Mouse (Mus musculus): ENCODE measurements around the gene Arpc2. TPM values are rescaled to one million over a fixed set of nuclear protein-coding genes. Genes with fewer than 3 reads are reported as not detected.
A peak's percentile ranks its signal among the peaks of the same experiment; 100 is the strongest.
"Not testable (repeated sequence)": the region's sequence is repeated elsewhere in the genome, so short reads cannot be mapped to it uniquely, and the experiment has no call there.

Arpc2 gene
- polyA plus RNA-seq, 1 experiment from 2014 or later, result 457 TPM

- H3K27ac ChIP-seq (ENCODE audit: low read length), result no peak overlapping the region
- ATAC-seq (ENCODE audit: low FRiP score, low TSS enrichment), result no peak
- no peaks in the 10 kb centered on the region for H3K9me3 ChIP-seq (ENCODE audit: low read length)
- WGBS, result 91% methylated on average over 14 of the region's 14 CpGs
- peaks cover 41% of the 10 kb centered on the region for H3K4me1 ChIP-seq (ENCODE audit: insufficient read depth, low read length)
- H3K36me3 ChIP-seq (ENCODE audit: insufficient read depth, low read length), result peaks cover 50% of the 10 kb centered on the region
- no peak overlapping the region for H3K9ac ChIP-seq (replicated peaks; ENCODE audit: low read length)
- H3K4me3 ChIP-seq (ENCODE audit: low read length), result no peak overlapping the region
- H3K27me3 ChIP-seq (ENCODE audit: insufficient read depth, low read length), result no peaks in the 10 kb centered on the region
- H3K4me2 ChIP-seq (replicated peaks; ENCODE audit: low read depth, low read length), result no peak overlapping the region
Observed at GRCm38 (mm10) chr1:74280591-74281325, 44.9 kb downstream of the Arpc2 start.

GRCm38 (mm10) chr1:74281372-74281771, 45.5 kb downstream of the Arpc2 start:
- Histone ChIP-seq H3K4me1 (ENCODE audit: insufficient read depth, low read length) (peaks cover 44% of the 10 kb centered on the region), H3K36me3 (ENCODE audit: insufficient read depth, low read length) (peaks cover 50% of the 10 kb centered on the region), H3K4me2 (replicated peaks; ENCODE audit: low read depth, low read length) (no peak overlapping the region), H3K27me3 (ENCODE audit: insufficient read depth, low read length) (no peaks in the 10 kb centered on the region), H3K9ac (replicated peaks; ENCODE audit: low read length) (no peak overlapping the region), H3K27ac (ENCODE audit: low read length) (no peak overlapping the region), H3K4me3 (ENCODE audit: low read length) (no peak overlapping the region), H3K9me3 (ENCODE audit: low read length) (no peaks in the 10 kb centered on the region)
- 89% methylated on average over 2 of the region's 2 CpGs for WGBS
- ATAC-seq (ENCODE audit: low FRiP score, low TSS enrichment), result no peak

- H3K27me3 ChIP-seq (ENCODE audit: insufficient read depth, low read length), result no peaks in the 10 kb centered on the region
- H3K36me3 ChIP-seq (ENCODE audit: insufficient read depth, low read length), result peaks cover 50% of the 10 kb centered on the region
- no peak for ATAC-seq (ENCODE audit: low FRiP score, low TSS enrichment)
- H3K4me2 ChIP-seq (replicated peaks; ENCODE audit: low read depth, low read length), result no peak overlapping the region
- H3K9ac ChIP-seq (replicated peaks; ENCODE audit: low read length), result no peak overlapping the region
- H3K9me3 ChIP-seq (ENCODE audit: low read length), result no peaks in the 10 kb centered on the region
- no peak overlapping the region for H3K4me3 ChIP-seq (ENCODE audit: low read length)
- peaks cover 40% of the 10 kb centered on the region for H3K4me1 ChIP-seq (ENCODE audit: insufficient read depth, low read length)
- WGBS, result 99% methylated on average over 8 of the region's 8 CpGs
- no peak overlapping the region for H3K27ac ChIP-seq (ENCODE audit: low read length)
Observed at GRCm38 (mm10) chr1:74281886-74282285, 46.0 kb downstream of the Arpc2 start.

GRCm38 (mm10) chr1:74282896-74283625, 47.2 kb downstream of the Arpc2 start:
- H3K9me3 ChIP-seq (ENCODE audit: low read length), result no peaks in the 10 kb centered on the region
- H3K27ac ChIP-seq (ENCODE audit: low read length), result no peak overlapping the region
- H3K9ac ChIP-seq (replicated peaks; ENCODE audit: low read length), result no peak overlapping the region; the same call in 1 of the 2 replicates
- peaks cover 29% of the 10 kb centered on the region for H3K4me1 ChIP-seq (ENCODE audit: insufficient read depth, low read length)
- H3K27me3 ChIP-seq (ENCODE audit: insufficient read depth, low read length), result no peaks in the 10 kb centered on the region
- H3K4me2 ChIP-seq (replicated peaks; ENCODE audit: low read depth, low read length), result peak overlapping the region; percentile 94; the same call in 1 of the 2 replicates
- no peak for ATAC-seq (ENCODE audit: low FRiP score, low TSS enrichment)
- peak overlapping the region; percentile 85; the same call in 1 of the 2 replicates for H3K4me3 ChIP-seq (ENCODE audit: low read length)
- peaks cover 50% of the 10 kb centered on the region for H3K36me3 ChIP-seq (ENCODE audit: insufficient read depth, low read length)
- 90% methylated on average over 10 of the region's 10 CpGs for WGBS

GRCm38 (mm10) chr1:74283686-74284463, 48.0 kb downstream of the Arpc2 start:
- Histone ChIP-seq H3K9me3 (ENCODE audit: low read length) (no peaks in the 10 kb centered on the region), H3K27me3 (ENCODE audit: insufficient read depth, low read length) (no peaks in the 10 kb centered on the region), H3K4me2 (replicated peaks; ENCODE audit: low read depth, low read length) (peak overlapping the region; percentile 94), H3K9ac (replicated peaks; ENCODE audit: low read length) (peak overlapping the region; percentile 83), H3K4me3 (ENCODE audit: low read length) (peak overlapping the region; percentile 85), H3K4me1 (ENCODE audit: insufficient read depth, low read length) (peaks cover 22% of the 10 kb centered on the region), H3K36me3 (ENCODE audit: insufficient read depth, low read length) (peaks cover 52% of the 10 kb centered on the region), H3K27ac (ENCODE audit: low read length) (peak overlapping the region; percentile 68)
- peak; percentile 65 for ATAC-seq (ENCODE audit: low FRiP score, low TSS enrichment)
- 9% methylated on average over 15 of the region's 15 CpGs for WGBS

- Histone ChIP-seq H3K36me3 (ENCODE audit: insufficient read depth, low read length) (peaks cover 52% of the 10 kb centered on the region), H3K9me3 (ENCODE audit: low read length) (no peaks in the 10 kb centered on the region), H3K27ac (ENCODE audit: low read length) (peak within 1 kb of the TSS; percentile 68), H3K4me3 (ENCODE audit: low read length) (peak within 1 kb of the TSS; percentile 85), H3K4me2 (replicated peaks; ENCODE audit: low read depth, low read length) (peak within 1 kb of the TSS; percentile 94), H3K27me3 (ENCODE audit: insufficient read depth, low read length) (no peaks in the 10 kb centered on the region), H3K4me1 (ENCODE audit: insufficient read depth, low read length) (peaks cover 22% of the 10 kb centered on the region), H3K9ac (replicated peaks; ENCODE audit: low read length) (peak within 1 kb of the TSS; percentile 83)
- 0% methylated on average over 56 of the region's 56 CpGs for WGBS
- peak; percentile 97 for ATAC-seq (ENCODE audit: low FRiP score, low TSS enrichment)
Observed at GRCm38 (mm10) chr1:74284543-74285160, 48.8 kb downstream of the Arpc2 start, which contains the start of the genes Aamp and Pnkd. TSS of gene Aamp (minus strand) at chr1:74284738. TSS of gene Pnkd (plus strand) at chr1:74284930.

- Histone ChIP-seq H3K4me3 (ENCODE audit: low read length) (peak overlapping the region; percentile 85), H3K27ac (ENCODE audit: low read length) (0 out of 2 replicates have a peak overlapping the region, but pooled peaks have one; percentile 4), H3K4me2 (replicated peaks; ENCODE audit: low read depth, low read length) (peak overlapping the region; percentile 75), H3K36me3 (ENCODE audit: insufficient read depth, low read length) (peaks cover 52% of the 10 kb centered on the region), H3K9ac (replicated peaks; ENCODE audit: low read length) (peak overlapping the region; percentile 78), H3K9me3 (ENCODE audit: low read length) (no peaks in the 10 kb centered on the region), H3K4me1 (ENCODE audit: insufficient read depth, low read length) (peaks cover 22% of the 10 kb centered on the region), H3K27me3 (ENCODE audit: insufficient read depth, low read length) (no peaks in the 10 kb centered on the region)
- no peak; the same call in 1 of the 2 replicates for ATAC-seq (ENCODE audit: low FRiP score, low TSS enrichment)
- WGBS, result 4% methylated on average over 23 of the region's 23 CpGs
Observed at GRCm38 (mm10) chr1:74285212-74286010, 49.5 kb downstream of the Arpc2 start.

- Histone ChIP-seq H3K36me3 (ENCODE audit: insufficient read depth, low read length) (peaks cover 47% of the 10 kb centered on the region), H3K4me1 (ENCODE audit: insufficient read depth, low read length) (peaks cover 22% of the 10 kb centered on the region)
- H3K27me3 ChIP-seq (ENCODE audit: insufficient read depth, low read length); H3K27ac ChIP-seq (ENCODE audit: low read length); H3K9ac ChIP-seq (replicated peaks; ENCODE audit: low read length); H3K4me2 ChIP-seq (replicated peaks; ENCODE audit: low read depth, low read length); ATAC-seq (ENCODE audit: low FRiP score, low TSS enrichment); H3K4me3 ChIP-seq (ENCODE audit: low read length); H3K9me3 ChIP-seq (ENCODE audit: low read length): not testable (repeated sequence)
- WGBS, result 61% methylated on average over 15 of the region's 17 CpGs
Observed at GRCm38 (mm10) chr1:74286869-74287607, 51.2 kb downstream of the Arpc2 start.
